Mouse (Mus musculus): ENCODE data around the gene Afm. TPM values are rescaled to one million over a fixed set of nuclear protein-coding genes. Genes with fewer than 3 reads are reported as not detected.
A peak's percentile ranks its signal among the peaks of the same experiment; 100 is the strongest.

Afm gene
- polyA plus RNA-seq, 1 experiment from 2014 or later = 34.6 TPM

GRCm38 (mm10) chr5:90509828-90510592 lies 8.7 kb upstream of the Afm start:
- H3K4me2 ChIP-seq (ENCODE audit: low read depth, low read length) = no peak overlapping the region
- H3K9ac ChIP-seq (ENCODE audit: low read depth, low read length) = no peak overlapping the region
- no peak overlapping the region for H3K27ac ChIP-seq (ENCODE audit: low read length)
- no peaks in the 10 kb centered on the region for H3K9me3 ChIP-seq (replicated peaks; ENCODE audit: control insufficient read depth, low read length)
- 60% methylated on average over 5 of the region's 5 CpGs for WGBS (ENCODE audit: insufficient replicate concordance)
- peak; percentile 64 for ATAC-seq (ENCODE audit: low read depth)
- no peaks in the 10 kb centered on the region for H3K27me3 ChIP-seq (ENCODE audit: control insufficient read depth, insufficient read depth, low read depth, low read length)
- no peaks in the 10 kb centered on the region for H3K4me1 ChIP-seq (ENCODE audit: control insufficient read depth, low read depth, low read length)
- no peak overlapping the region for H3K4me3 ChIP-seq (ENCODE audit: low read depth, low read length)
- no peaks in the 10 kb centered on the region for H3K36me3 ChIP-seq (ENCODE audit: control insufficient read depth, insufficient read depth)

- ATAC-seq (ENCODE audit: low read depth) = no peak
- Histone ChIP-seq H3K27ac (ENCODE audit: low read length) (no peak overlapping the region), H3K27me3 (ENCODE audit: control insufficient read depth, insufficient read depth, low read depth, low read length) (no peaks in the 10 kb centered on the region), H3K9ac (ENCODE audit: low read depth, low read length) (no peak overlapping the region), H3K9me3 (replicated peaks; ENCODE audit: control insufficient read depth, low read length) (no peaks in the 10 kb centered on the region), H3K4me1 (ENCODE audit: control insufficient read depth, low read depth, low read length) (no peaks in the 10 kb centered on the region), H3K4me3 (ENCODE audit: low read depth, low read length) (no peak overlapping the region), H3K36me3 (ENCODE audit: control insufficient read depth, insufficient read depth) (no peaks in the 10 kb centered on the region), H3K4me2 (ENCODE audit: low read depth, low read length) (no peak overlapping the region)
- 60% methylated on average over 6 of the region's 6 CpGs for WGBS (ENCODE audit: insufficient replicate concordance)
These were observed 6.3 kb upstream of the Afm start for GRCm38 (mm10) chr5:90512288-90512955.

- H3K9ac ChIP-seq (ENCODE audit: low read depth, low read length) = no peak overlapping the region
- no peak overlapping the region for H3K4me3 ChIP-seq (ENCODE audit: low read depth, low read length)
- 59% methylated on average over 6 of the region's 6 CpGs for WGBS (ENCODE audit: insufficient replicate concordance)
- no peak for ATAC-seq (ENCODE audit: low read depth)
- no peak overlapping the region for H3K27ac ChIP-seq (ENCODE audit: low read length)
- no peaks in the 10 kb centered on the region for H3K4me1 ChIP-seq (ENCODE audit: control insufficient read depth, low read depth, low read length)
- H3K27me3 ChIP-seq (ENCODE audit: control insufficient read depth, insufficient read depth, low read depth, low read length) = no peaks in the 10 kb centered on the region
- no peaks in the 10 kb centered on the region for H3K9me3 ChIP-seq (replicated peaks; ENCODE audit: control insufficient read depth, low read length)
- no peak overlapping the region for H3K4me2 ChIP-seq (ENCODE audit: low read depth, low read length)
- H3K36me3 ChIP-seq (ENCODE audit: control insufficient read depth, insufficient read depth) = no peaks in the 10 kb centered on the region
These were observed 3.2 kb upstream of the Afm start for GRCm38 (mm10) chr5:90515561-90515960.

- WGBS (ENCODE audit: insufficient replicate concordance) = 57% methylated on average over 8 of the region's 8 CpGs
- no peak overlapping the region for H3K4me3 ChIP-seq (ENCODE audit: low read depth, low read length)
These were observed 32.5 kb downstream of the Afm start for GRCm38 (mm10) chr5:90551191-90551590.

GRCm38 (mm10) chr5:90556052-90556451 lies 37.3 kb downstream of the Afm start:
- WGBS (ENCODE audit: insufficient replicate concordance) = 36% methylated on average over 3 of the region's 3 CpGs
- no peaks in the 10 kb centered on the region for H3K36me3 ChIP-seq (ENCODE audit: control insufficient read depth, insufficient read depth)
- no peaks in the 10 kb centered on the region for H3K27me3 ChIP-seq (ENCODE audit: control insufficient read depth, insufficient read depth, low read depth, low read length)
- no peak overlapping the region for H3K4me3 ChIP-seq (ENCODE audit: low read depth, low read length)
- H3K9me3 ChIP-seq (replicated peaks; ENCODE audit: control insufficient read depth, low read length) = no peaks in the 10 kb centered on the region
- no peak overlapping the region for H3K4me2 ChIP-seq (ENCODE audit: low read depth, low read length)
- no peak for ATAC-seq (ENCODE audit: low read depth)
- H3K4me1 ChIP-seq (ENCODE audit: control insufficient read depth, low read depth, low read length) = no peaks in the 10 kb centered on the region
- H3K27ac ChIP-seq (ENCODE audit: low read length) = no peak overlapping the region
- H3K9ac ChIP-seq (ENCODE audit: low read depth, low read length) = no peak overlapping the region

More at GRCm38 (mm10) chr5:90551191-90551590, 32.5 kb downstream of the Afm start:
- H3K27ac ChIP-seq (ENCODE audit: low read length) = no peak overlapping the region
- no peaks in the 10 kb centered on the region for H3K27me3 ChIP-seq (ENCODE audit: control insufficient read depth, insufficient read depth, low read depth, low read length)
- no peak overlapping the region for H3K4me2 ChIP-seq (ENCODE audit: low read depth, low read length)
- no peak for ATAC-seq (ENCODE audit: low read depth)
- no peaks in the 10 kb centered on the region for H3K36me3 ChIP-seq (ENCODE audit: control insufficient read depth, insufficient read depth)
- no peaks in the 10 kb centered on the region for H3K4me1 ChIP-seq (ENCODE audit: control insufficient read depth, low read depth, low read length)
- no peaks in the 10 kb centered on the region for H3K9me3 ChIP-seq (replicated peaks; ENCODE audit: control insufficient read depth, low read length)
- H3K9ac ChIP-seq (ENCODE audit: low read depth, low read length) = no peak overlapping the region

- 51% methylated on average over 6 of the region's 6 CpGs for WGBS (ENCODE audit: insufficient replicate concordance)
- Histone ChIP-seq H3K4me2 (ENCODE audit: low read depth, low read length) (no peak within 1 kb of the TSS), H3K36me3 (ENCODE audit: control insufficient read depth, insufficient read depth) (no peaks in the 10 kb centered on the region), H3K27me3 (ENCODE audit: control insufficient read depth, insufficient read depth, low read depth, low read length) (no peaks in the 10 kb centered on the region), H3K9me3 (replicated peaks; ENCODE audit: control insufficient read depth, low read length) (no peaks in the 10 kb centered on the region), H3K9ac (ENCODE audit: low read depth, low read length) (no peak within 1 kb of the TSS), H3K4me1 (ENCODE audit: control insufficient read depth, low read depth, low read length) (no peaks in the 10 kb centered on the region), H3K4me3 (ENCODE audit: low read depth, low read length) (no peak within 1 kb of the TSS), H3K27ac (ENCODE audit: low read length) (peak within 1 kb of the TSS; percentile 67)
- ATAC-seq (ENCODE audit: low read depth) = peak; percentile 84
These were observed 42.0 kb downstream of the Afm start, which contains the start of gene 5830473C10Rik for GRCm38 (mm10) chr5:90560743-90561142. TSS of gene 5830473C10Rik (plus strand) at chr5:90561107.

- Histone ChIP-seq H3K9me3 (replicated peaks; ENCODE audit: control insufficient read depth, low read length) (no peaks in the 10 kb centered on the region), H3K4me2 (ENCODE audit: low read depth, low read length) (no peak overlapping the region), H3K9ac (ENCODE audit: low read depth, low read length) (no peak overlapping the region), H3K27me3 (ENCODE audit: control insufficient read depth, insufficient read depth, low read depth, low read length) (no peaks in the 10 kb centered on the region), H3K4me1 (ENCODE audit: control insufficient read depth, low read depth, low read length) (no peaks in the 10 kb centered on the region), H3K4me3 (ENCODE audit: low read depth, low read length) (no peak overlapping the region), H3K27ac (ENCODE audit: low read length) (peak overlapping the region; percentile 34), H3K36me3 (ENCODE audit: control insufficient read depth, insufficient read depth) (no peaks in the 10 kb centered on the region)
- 79% methylated on average over 11 of the region's 11 CpGs for WGBS (ENCODE audit: insufficient replicate concordance)
- ATAC-seq (ENCODE audit: low read depth) = no peak
These were observed 43.1 kb downstream of the Afm start for GRCm38 (mm10) chr5:90561721-90562275.

GRCm38 (mm10) chr5:90562880-90563279 lies 44.1 kb downstream of the Afm start:
- no peaks in the 10 kb centered on the region for H3K9me3 ChIP-seq (replicated peaks; ENCODE audit: control insufficient read depth, low read length)
- H3K27me3 ChIP-seq (ENCODE audit: control insufficient read depth, insufficient read depth, low read depth, low read length) = no peaks in the 10 kb centered on the region
- no peak overlapping the region for H3K27ac ChIP-seq (ENCODE audit: low read length)
- H3K36me3 ChIP-seq (ENCODE audit: control insufficient read depth, insufficient read depth) = no peaks in the 10 kb centered on the region
- no peak overlapping the region for H3K9ac ChIP-seq (ENCODE audit: low read depth, low read length)
- no peak overlapping the region for H3K4me3 ChIP-seq (ENCODE audit: low read depth, low read length)
- H3K4me2 ChIP-seq (ENCODE audit: low read depth, low read length) = no peak overlapping the region
- no peak for ATAC-seq (ENCODE audit: low read depth)
- WGBS (ENCODE audit: insufficient replicate concordance) = 55% methylated on average over 4 of the region's 4 CpGs
- H3K4me1 ChIP-seq (ENCODE audit: control insufficient read depth, low read depth, low read length) = no peaks in the 10 kb centered on the region

- no peak overlapping the region for H3K27ac ChIP-seq (ENCODE audit: low read length)
- H3K9me3 ChIP-seq (replicated peaks; ENCODE audit: control insufficient read depth, low read length) = no peaks in the 10 kb centered on the region
- no peaks in the 10 kb centered on the region for H3K4me1 ChIP-seq (ENCODE audit: control insufficient read depth, low read depth, low read length)
- H3K4me2 ChIP-seq (ENCODE audit: low read depth, low read length) = no peak overlapping the region
- no peaks in the 10 kb centered on the region for H3K36me3 ChIP-seq (ENCODE audit: control insufficient read depth, insufficient read depth)
- 66% methylated on average over 4 of the region's 4 CpGs for WGBS (ENCODE audit: insufficient replicate concordance)
- no peak overlapping the region for H3K4me3 ChIP-seq (ENCODE audit: low read depth, low read length)
- no peak for ATAC-seq (ENCODE audit: low read depth)
- H3K9ac ChIP-seq (ENCODE audit: low read depth, low read length) = no peak overlapping the region
- no peaks in the 10 kb centered on the region for H3K27me3 ChIP-seq (ENCODE audit: control insufficient read depth, insufficient read depth, low read depth, low read length)
These were observed 45.4 kb downstream of the Afm start for GRCm38 (mm10) chr5:90564161-90564560.
